Mouse (Mus musculus): Measurements from ENCODE around the gene Tigd3.
"Not testable (repeated sequence)": the region's sequence is repeated elsewhere in the genome, so short reads cannot be mapped to it uniquely, and the experiment has no call there.

The Tigd3 gene

GRCm38 (mm10) chr19:5922119-5922942, 28.4 kb upstream of the Tigd3 start:
- DNase-seq (ENCODE audit: low spot score in 2 of 2) = no peak

DNA sequence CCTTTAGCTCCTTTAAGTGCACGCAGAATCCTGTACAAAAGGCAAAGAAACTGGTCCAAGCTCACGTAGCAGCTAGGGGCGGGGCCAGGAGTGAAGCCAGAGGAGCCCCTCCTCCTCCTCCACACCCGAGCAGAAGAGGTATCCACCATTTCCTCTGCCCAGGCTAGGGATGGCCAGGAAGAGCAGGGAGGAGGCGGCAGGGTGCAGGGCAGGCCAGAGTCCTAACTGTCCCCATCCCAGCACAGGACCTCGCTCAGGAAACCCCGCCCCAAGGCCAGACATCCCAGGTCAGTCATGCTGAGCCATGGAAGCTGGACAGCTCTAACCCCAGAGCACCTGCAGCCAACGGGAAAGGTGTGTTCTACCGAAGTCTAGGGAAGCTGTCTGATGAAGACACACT, 27.8 kb upstream of the Tigd3 start:
- no peak for DNase-seq (ENCODE audit: low spot score in 2 of 2)

GRCm38 (mm10) chr19:5913007-5913719, 19.2 kb upstream of the Tigd3 start, which contains the start of gene Dpf2:
TSS of gene Dpf2 (minus strand) at chr19:5913010.
- DNase-seq (ENCODE audit: low spot score in 2 of 2) = no peak

DNA sequence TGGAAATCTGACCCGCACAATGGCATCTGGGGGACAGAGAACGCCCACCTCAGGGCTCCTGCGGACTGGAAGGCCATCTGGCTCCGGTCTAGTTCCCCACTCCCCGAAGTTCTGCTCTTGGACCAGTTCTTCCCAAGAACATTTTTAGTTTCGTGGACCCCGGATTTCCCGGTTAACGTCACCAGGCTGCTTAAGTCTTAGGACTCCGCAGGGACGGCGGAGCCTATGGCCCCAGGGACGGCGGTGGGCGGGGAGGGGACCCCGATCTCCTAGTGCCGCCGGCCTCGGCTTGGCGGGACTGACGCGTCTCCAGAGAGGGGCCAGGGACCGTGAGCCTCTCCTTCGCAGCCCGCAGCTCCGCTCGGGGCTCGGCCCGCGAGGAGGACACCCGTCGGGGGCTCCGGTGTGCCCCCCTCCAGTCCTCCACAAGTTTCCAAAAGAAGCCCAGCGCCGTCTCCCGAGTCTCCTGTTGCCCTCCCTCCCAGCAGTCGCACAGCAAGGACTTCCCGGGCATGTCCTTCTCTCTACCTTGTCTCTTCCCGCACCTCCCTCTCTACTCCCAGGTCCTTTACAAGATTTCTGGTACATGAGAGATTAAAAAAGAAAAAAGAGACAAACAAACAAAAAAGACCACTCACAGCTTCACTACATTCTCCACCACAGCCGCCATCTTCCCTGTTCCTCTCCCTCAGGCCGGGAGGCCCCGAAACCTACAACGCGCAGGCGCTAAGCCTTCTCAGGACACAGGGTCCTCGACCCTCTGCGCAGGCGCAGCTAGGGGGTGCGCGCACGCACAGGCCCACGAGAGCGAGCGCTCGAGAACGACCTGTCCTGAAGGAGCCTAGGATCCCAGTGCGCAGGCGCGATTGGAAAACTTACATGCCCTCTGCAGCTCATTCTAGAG, 18.4 kb upstream of the Tigd3 start:
- peak; percentile 98 to 99 for DNase-seq (ENCODE audit: low spot score in 2 of 2)

- no peak for DNase-seq (ENCODE audit: low spot score in 2 of 2)
These were observed 17.6 kb upstream of the Tigd3 start for GRCm38 (mm10) chr19:5911430-5912102.

DNA sequence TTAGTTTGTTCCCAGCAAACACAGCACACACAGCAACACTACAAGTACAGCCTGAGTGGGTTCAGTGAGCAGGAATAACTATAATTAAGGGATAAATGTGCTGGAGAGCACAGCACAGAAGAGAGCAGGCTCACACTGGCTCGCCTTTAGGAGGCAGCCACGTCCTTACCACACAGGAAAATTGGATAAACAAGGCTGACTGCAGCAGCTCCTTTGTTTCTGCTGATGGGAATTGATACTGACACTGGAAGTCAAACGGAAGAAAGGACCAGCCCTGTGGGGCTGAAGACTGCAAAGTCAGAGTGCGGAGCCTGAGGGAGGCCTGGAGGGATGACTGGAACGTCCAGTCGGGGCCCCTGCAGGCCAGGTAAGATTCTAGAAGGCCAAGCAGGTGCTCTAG, 16.3 kb upstream of the Tigd3 start:
- DNase-seq (ENCODE audit: low spot score in 2 of 2) = no peak

- no peak for DNase-seq (ENCODE audit: low spot score in 2 of 2)
These were observed 13.3 kb upstream of the Tigd3 start for GRCm38 (mm10) chr19:5907275-5907674.

- no peak for DNase-seq (ENCODE audit: low spot score in 2 of 2)
These were observed 507 bp downstream of the Tigd3 start for GRCm38 (mm10) chr19:5893282-5894001.

- DNase-seq (ENCODE audit: low spot score in 2 of 2) = no peak
These were observed 1.2 kb downstream of the Tigd3 start for GRCm38 (mm10) chr19:5892735-5893134.

GRCm38 (mm10) chr19:5892262-5892661, 1.7 kb downstream of the Tigd3 start:
- no peak for DNase-seq (ENCODE audit: low spot score in 2 of 2)

DNA sequence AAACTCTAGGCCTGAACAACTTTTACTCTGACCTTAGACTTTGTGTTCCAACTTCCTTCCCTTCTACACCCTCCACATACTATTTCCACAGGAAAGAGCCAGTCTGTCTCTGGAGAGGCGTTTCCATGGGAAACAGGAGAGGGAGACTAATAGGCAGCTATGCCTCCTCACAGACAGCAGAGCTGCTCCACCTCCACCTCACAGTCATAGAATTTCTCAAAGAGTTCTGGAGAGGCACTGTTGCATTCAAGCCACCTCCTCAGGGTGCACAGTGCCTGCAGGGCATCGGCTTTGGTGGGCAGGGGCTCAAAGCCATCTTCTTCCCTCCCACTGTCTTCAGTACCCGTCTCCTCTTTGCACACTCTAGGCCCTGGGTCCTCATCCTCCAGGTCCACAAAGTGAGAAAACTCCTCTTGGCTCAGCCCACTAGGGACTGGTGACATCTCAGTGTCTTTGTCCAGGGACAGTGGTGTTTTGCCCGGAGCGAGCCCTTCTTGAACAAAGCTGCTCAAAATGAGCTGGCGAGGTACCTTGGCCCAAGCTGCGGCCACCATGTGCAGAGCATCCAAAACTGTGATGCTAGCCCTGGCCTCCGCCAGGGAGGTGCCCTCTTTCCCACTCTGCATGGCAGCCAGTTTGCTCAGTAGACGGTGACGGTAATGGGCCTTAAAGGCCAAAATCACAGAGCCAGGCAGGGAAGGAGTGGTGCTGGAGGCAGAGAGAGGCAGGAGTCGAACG, 2.3 kb downstream of the Tigd3 start:
- DNase-seq (ENCODE audit: low spot score in 2 of 2) = no peak

DNA sequence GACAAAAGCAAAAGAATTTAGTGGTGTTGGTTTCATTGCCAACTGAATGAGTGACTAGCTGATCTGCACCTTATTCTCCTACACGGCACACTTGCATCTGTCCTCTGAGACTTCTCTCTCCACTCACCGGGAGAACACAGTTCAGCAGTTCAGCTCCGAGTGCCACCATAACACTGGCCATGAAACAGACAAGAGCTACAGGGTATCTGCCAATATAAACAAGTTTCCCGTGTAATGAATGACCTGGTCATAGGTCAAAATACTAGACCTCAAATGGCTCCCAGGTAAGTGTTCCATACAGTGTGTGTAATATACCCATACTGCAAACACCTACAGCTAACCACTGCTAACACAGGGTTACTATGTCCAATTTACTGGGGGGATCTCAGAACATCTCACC, 4.7 kb downstream of the Tigd3 start:
- no peak for DNase-seq (ENCODE audit: low spot score in 2 of 2)

DNA sequence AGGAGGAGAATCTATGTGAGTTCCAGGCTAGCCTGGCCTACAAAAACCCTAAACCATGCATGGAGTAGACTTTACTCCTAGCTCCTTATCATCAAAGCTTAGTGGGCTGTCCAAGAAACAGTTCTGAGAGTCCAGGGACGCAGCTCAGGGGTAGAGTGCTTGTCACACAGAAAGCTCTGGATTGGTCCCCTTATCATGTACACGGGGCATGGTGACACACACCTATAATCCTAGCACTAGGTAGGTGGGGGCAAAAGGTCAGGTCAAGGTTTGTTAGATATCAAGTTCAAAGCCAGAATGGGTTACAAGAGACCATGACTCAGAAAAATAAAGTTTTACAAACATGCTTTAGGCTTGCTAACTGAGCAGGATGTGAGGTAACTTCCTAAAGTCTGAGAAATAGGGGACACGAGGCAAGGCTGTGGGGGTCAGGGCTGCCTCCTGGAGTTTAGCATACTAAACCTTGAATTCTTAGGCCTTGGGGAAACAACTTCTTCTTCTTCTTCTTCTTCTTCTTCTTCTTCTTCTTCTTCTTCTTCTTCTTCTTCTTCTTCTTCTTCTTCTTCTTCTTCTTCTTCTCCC, 6.6 kb downstream of the Tigd3 start:
- no peak for DNase-seq (ENCODE audit: low spot score in 2 of 2)

- DNase-seq (ENCODE audit: low spot score in 2 of 2) = no peak
These were observed 8.1 kb downstream of the Tigd3 start for GRCm38 (mm10) chr19:5885838-5886237.

GRCm38 (mm10) chr19:5883935-5884334, 10.0 kb downstream of the Tigd3 start:
- no peak for DNase-seq (ENCODE audit: low spot score in 2 of 2)

GRCm38 (mm10) chr19:5882079-5882478, 11.9 kb downstream of the Tigd3 start:
- not testable (repeated sequence) for DNase-seq (ENCODE audit: low spot score in 2 of 2)

DNA sequence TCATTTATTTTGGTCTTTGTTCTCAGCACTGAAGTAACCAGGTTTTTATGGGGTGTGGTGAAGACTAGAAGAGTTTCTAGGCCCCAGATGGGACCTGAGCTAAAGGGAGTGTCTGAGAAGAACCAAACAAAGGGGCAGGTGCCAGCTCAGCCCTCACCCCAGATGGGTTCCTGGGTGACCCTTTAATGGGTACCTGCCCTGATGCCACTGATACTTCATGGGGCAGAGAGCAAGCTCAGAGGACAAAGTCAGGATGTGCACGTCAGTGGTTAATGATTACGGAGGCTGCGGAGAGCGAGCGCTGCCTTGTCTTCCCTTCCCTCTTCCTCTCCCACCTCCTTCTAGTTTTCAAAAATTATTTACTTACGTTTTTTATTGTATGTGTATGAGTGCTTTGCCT, 12.8 kb downstream of the Tigd3 start:
- no peak for DNase-seq (ENCODE audit: low spot score in 2 of 2)

- DNase-seq (ENCODE audit: low spot score in 2 of 2) = no peak
These were observed 14.2 kb downstream of the Tigd3 start for GRCm38 (mm10) chr19:5879735-5880134.

DNA sequence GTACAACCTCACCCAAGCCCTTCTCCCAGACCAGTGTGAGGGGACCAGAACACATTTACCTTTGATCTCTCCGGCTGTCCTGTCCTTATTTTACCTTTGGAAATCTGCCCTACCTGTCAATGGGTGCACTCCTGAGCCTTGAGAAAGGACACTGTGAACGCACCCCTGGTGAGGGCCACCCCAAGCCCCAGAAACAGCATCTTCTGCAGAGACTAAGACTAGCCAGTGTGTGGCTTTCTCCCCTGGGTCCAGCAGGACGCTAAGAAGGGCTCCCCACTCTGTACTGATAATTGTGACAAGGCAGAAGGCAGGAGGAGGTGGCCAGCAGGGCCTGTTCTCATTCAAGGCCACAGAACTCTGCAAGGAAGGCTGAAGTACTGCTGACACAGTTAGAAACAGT, 15.0 kb downstream of the Tigd3 start:
- no peak for DNase-seq (ENCODE audit: low spot score in 2 of 2)

DNA sequence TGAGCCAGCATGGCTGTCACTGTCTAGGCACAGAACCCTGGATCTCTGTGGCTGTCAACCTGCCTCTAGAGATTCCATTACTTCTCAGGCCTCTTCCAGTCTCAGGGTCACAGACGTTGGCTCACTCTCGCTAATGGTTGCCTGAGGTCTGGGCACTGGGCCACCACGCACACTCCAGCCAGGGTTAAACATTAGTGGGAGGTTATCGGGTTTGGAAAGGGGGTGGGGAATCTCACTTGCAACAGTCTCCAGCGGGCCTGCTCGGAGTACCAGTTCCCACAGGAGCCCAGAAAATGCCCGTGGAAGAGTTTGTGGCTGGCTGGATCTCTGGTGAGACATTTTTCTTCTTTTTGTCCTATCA, 15.6 kb downstream of the Tigd3 start:
- no peak for DNase-seq (ENCODE audit: low spot score in 2 of 2)

Measured in frontal cortex, postnatal 25 days (tissue).